Mouse (Mus musculus): ENCODE results near the gene Sorbs2.

- TF ChIP-seq POLR2A (IDR thresholded peaks at IDR 0.05; ENCODE audit: low read depth, low read length): no peak
- TF ChIP-seq CTCF (conservative IDR thresholded peaks at IDR 0.05; ENCODE audit: insufficient read depth, insufficient read length, low read depth, low read length): no peak
These were observed 14.0 kb downstream of the Sorbs2 start for GRCm38 (mm10) chr8:45521595-45521994.

Measured in kidney, adult 2 months (tissue).